In the genomic region with DNA sequence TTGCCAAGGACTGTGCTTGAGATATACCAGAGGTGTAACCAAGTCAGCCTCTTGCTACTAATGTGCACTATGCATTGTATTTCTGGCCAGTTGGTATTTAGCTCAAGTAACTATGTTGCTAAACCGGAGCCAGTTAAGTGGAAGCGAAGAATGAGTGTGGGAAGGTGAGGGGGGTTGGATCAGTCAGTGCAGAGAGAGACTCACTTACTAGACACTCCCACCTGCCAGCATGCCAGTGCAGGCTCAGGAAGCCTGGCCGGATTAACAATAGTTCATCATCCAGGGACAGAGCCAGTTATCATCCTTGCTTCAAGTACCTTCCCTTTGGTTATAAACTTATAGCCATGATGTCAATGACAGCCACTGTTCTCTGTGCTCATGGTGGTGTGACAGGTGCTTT, we compare ENCODE assay signal across 26 mouse cellular contexts. TPM values are rescaled to one million over a fixed set of nuclear protein-coding genes. Genes with fewer than 3 reads are reported as not detected.
DNase-seq lines count a peak whose midpoint lies in the region; ATAC-seq and TF ChIP-seq lines count a peak whose summit lies in the region.
"Had no signal": no experiment of that assay in that cellular context is flagged by ENCODE, and none has a peak within 500 bp of the region (broad histone marks: within the 10 kb centered on the region; RNA-seq: fewer than 3 reads in every experiment).

No protein-coding gene starts in this region.

- no peak overlapping the region for H3K27ac ChIP-seq in embryonic facial prominence, embryonic 14.5 days (replicated peaks; ENCODE audit: low read depth, low read length)
- no peak overlapping the region for H3K27ac ChIP-seq in embryonic facial prominence, embryonic 10.5 days (replicated peaks)
- H3K27ac ChIP-seq in intestine, embryonic 14.5 days (ENCODE audit: low read depth), result no peak overlapping the region
- H3K27ac ChIP-seq in intestine, postnatal 0 days (ENCODE audit: low read depth, low read length), result no peak overlapping the region
- H3K27ac ChIP-seq in heart, adult 2 months, result no peak overlapping the region
- H3K27ac ChIP-seq: embryonic facial prominence, embryonic 15.5 days; forebrain, embryonic 12.5 days; forebrain, embryonic 15.5 days; gastrocnemius, adult 2 months; heart, embryonic 15.5 days; hindbrain, embryonic 14.5 days; intestine, embryonic 15.5 days had no signal

- H3K9ac ChIP-seq in embryonic facial prominence, embryonic 14.5 days (ENCODE audit: low read depth, low read length), result no peak overlapping the region
- H3K9ac ChIP-seq in intestine, embryonic 14.5 days (ENCODE audit: low read length), result no peak overlapping the region
- H3K9ac ChIP-seq in intestine, postnatal 0 days (ENCODE audit: low read depth, low read length), result no peak overlapping the region
- no peak overlapping the region for H3K9ac ChIP-seq in heart, adult 2 months (ENCODE audit: low read depth, low read length)
- H3K9ac ChIP-seq: embryonic facial prominence, embryonic 15.5 days; forebrain, embryonic 12.5 days; forebrain, embryonic 15.5 days; heart, embryonic 12.5 days; heart, embryonic 15.5 days; hindbrain, embryonic 14.5 days; intestine, embryonic 15.5 days had no signal

- peak; percentile 58 for DNase-seq in embryonic facial prominence, embryonic 14.5 days (ENCODE audit: low spot score)
- no peak for DNase-seq in embryonic facial prominence, embryonic 10.5 days (ENCODE audit: low spot score)
- DNase-seq in intestine, embryonic 14.5 days (ENCODE audit: low spot score), result peak; percentile 47
- peak; percentile 31 for DNase-seq in testis, postnatal 14 days (ENCODE audit: low spot score)
- no peak for DNase-seq in testis, postnatal 10 days (ENCODE audit: low spot score)
- DNase-seq in heart, adult 2 months, result no peak
- DNase-seq: adrenal gland, postnatal 10 days; adrenal gland, postnatal 36 days; cerebellum, adult 11-12 months; cerebellum, adult 8-10 months; cerebellum, postnatal 10 days; cerebellum, postnatal 36 days; embryo, embryonic 11 days; gastrocnemius, adult 2 months; gastrocnemius, postnatal 14 days; heart, postnatal 10 days; heart, postnatal 36 days had no signal

- 0 out of 2 replicates have a peak, but pooled peaks cover 3% of the 10 kb centered on the region for H3K4me1 ChIP-seq in embryonic facial prominence, embryonic 14.5 days (ENCODE audit: control insufficient read depth, insufficient read depth, low read length)
- peaks cover 8% of the 10 kb centered on the region for H3K4me1 ChIP-seq in embryonic facial prominence, embryonic 10.5 days
- no peaks in the 10 kb centered on the region; the same call in 1 of the 2 replicates for H3K4me1 ChIP-seq in intestine, embryonic 14.5 days (replicated peaks; ENCODE audit: control insufficient read depth, insufficient read depth, low read length)
- H3K4me1 ChIP-seq in intestine, postnatal 0 days (replicated peaks; ENCODE audit: control insufficient read depth, insufficient read depth, low read length), result no peaks in the 10 kb centered on the region
- H3K4me1 ChIP-seq in heart, adult 2 months (ENCODE audit: control insufficient read depth, insufficient read depth, low read length), result no peaks in the 10 kb centered on the region
- H3K4me1 ChIP-seq: heart, embryonic 12.5 days; heart, embryonic 15.5 days had no signal

- intact Hi-C loops in heart, adult 2 months (cut with DNase I), result no loop called here

- H3K4me2 ChIP-seq in embryonic facial prominence, embryonic 14.5 days (ENCODE audit: low read depth, low read length), result no peak overlapping the region
- H3K4me2 ChIP-seq in intestine, embryonic 14.5 days (ENCODE audit: low read length), result no peak overlapping the region
- no peak overlapping the region for H3K4me2 ChIP-seq in intestine, postnatal 0 days (replicated peaks; ENCODE audit: low read depth)
- H3K4me2 ChIP-seq: embryonic facial prominence, embryonic 15.5 days; forebrain, embryonic 12.5 days; forebrain, embryonic 15.5 days; heart, embryonic 12.5 days; heart, embryonic 15.5 days; hindbrain, embryonic 14.5 days; intestine, embryonic 15.5 days had no signal

- 71% methylated on average over 3 of the region's 3 CpGs for WGBS in embryonic facial prominence, embryonic 14.5 days
- WGBS in embryonic facial prominence, embryonic 10.5 days, result 74% methylated on average over 3 of the region's 3 CpGs
- WGBS in intestine, embryonic 14.5 days, result 72% methylated on average over 3 of the region's 3 CpGs
- WGBS in intestine, postnatal 0 days, result 76% methylated on average over 3 of the region's 3 CpGs
- 72% methylated on average over 3 of the region's 3 CpGs for WGBS in heart, adult 2 months

- TF ChIP-seq POLR2A in heart, adult 2 months (IDR thresholded peaks at IDR 0.05; ENCODE audit: insufficient read depth, low read depth, low read length), result no peak

- no peaks in the 10 kb centered on the region for H3K36me3 ChIP-seq in embryonic facial prominence, embryonic 14.5 days (ENCODE audit: control insufficient read depth, insufficient read depth, low read length)
- H3K36me3 ChIP-seq in embryonic facial prominence, embryonic 10.5 days (replicated peaks), result no peaks in the 10 kb centered on the region
- H3K36me3 ChIP-seq in intestine, embryonic 14.5 days (ENCODE audit: control insufficient read depth, insufficient read depth, low read length), result no peaks in the 10 kb centered on the region
- no peaks in the 10 kb centered on the region for H3K36me3 ChIP-seq in intestine, postnatal 0 days (ENCODE audit: control insufficient read depth, insufficient read depth)
- no peaks in the 10 kb centered on the region for H3K36me3 ChIP-seq in heart, adult 2 months (ENCODE audit: control insufficient read depth, insufficient read depth, low read length)
- H3K36me3 ChIP-seq: embryonic facial prominence, embryonic 15.5 days; forebrain, embryonic 12.5 days; forebrain, embryonic 15.5 days; heart, embryonic 12.5 days; heart, embryonic 15.5 days; intestine, embryonic 15.5 days had no signal

- ATAC-seq in embryonic facial prominence, embryonic 14.5 days (ENCODE audit: low read depth), result peak; percentile 63; the same call in 1 of the 2 replicates
- no peak for ATAC-seq in intestine, embryonic 14.5 days (replicated peaks; ENCODE audit: low FRiP score, low TSS enrichment, low read depth)
- no peak for ATAC-seq in intestine, postnatal 0 days
- ATAC-seq: forebrain, embryonic 15.5 days; intestine, embryonic 15.5 days; Patski had no signal

- no peaks in the 10 kb centered on the region for H3K79me2 ChIP-seq in heart, adult 2 months (replicated peaks; ENCODE audit: control insufficient read depth, insufficient read depth, low read length)

- H3K27me3 ChIP-seq in embryonic facial prominence, embryonic 14.5 days (replicated peaks; ENCODE audit: control insufficient read depth, insufficient read depth, low read length), result no peaks in the 10 kb centered on the region
- H3K27me3 ChIP-seq in embryonic facial prominence, embryonic 10.5 days (replicated peaks; ENCODE audit: low read depth, poor library complexity, severe bottlenecking), result no peaks in the 10 kb centered on the region
- H3K27me3 ChIP-seq in intestine, embryonic 14.5 days (replicated peaks; ENCODE audit: control insufficient read depth, insufficient read depth, low read length), result no peaks in the 10 kb centered on the region
- no peaks in the 10 kb centered on the region for H3K27me3 ChIP-seq in intestine, postnatal 0 days (replicated peaks; ENCODE audit: control insufficient read depth, insufficient read depth, low read length)
- no peaks in the 10 kb centered on the region for H3K27me3 ChIP-seq in heart, adult 2 months (ENCODE audit: control insufficient read depth, insufficient read depth, low read length)
- H3K27me3 ChIP-seq: embryonic facial prominence, embryonic 15.5 days; forebrain, embryonic 12.5 days; forebrain, embryonic 15.5 days; intestine, embryonic 15.5 days; Patski had no signal

- TF ChIP-seq EP300 in heart, adult 2 months (IDR thresholded peaks at IDR 0.05; ENCODE audit: insufficient read depth, low read depth, low read length), result no peak

- no peak for TF ChIP-seq CTCF in intestine, postnatal 0 days (IDR thresholded peaks at IDR 0.05; ENCODE audit: low read depth)
- TF ChIP-seq CTCF in heart, adult 2 months (IDR thresholded peaks at IDR 0.05), result no peak

- H3K4me3 ChIP-seq in embryonic facial prominence, embryonic 14.5 days (ENCODE audit: low read depth, low read length), result no peak overlapping the region
- no peak overlapping the region for H3K4me3 ChIP-seq in embryonic facial prominence, embryonic 10.5 days
- H3K4me3 ChIP-seq in intestine, embryonic 14.5 days (ENCODE audit: low read depth, low read length), result no peak overlapping the region
- no peak overlapping the region for H3K4me3 ChIP-seq in intestine, postnatal 0 days (ENCODE audit: low read depth, low read length)
- H3K4me3 ChIP-seq in heart, adult 2 months, result no peak overlapping the region
- H3K4me3 ChIP-seq: embryonic facial prominence, embryonic 15.5 days; forebrain, embryonic 12.5 days; forebrain, embryonic 15.5 days; gastrocnemius, adult 2 months; heart, embryonic 12.5 days; heart, embryonic 15.5 days; intestine, embryonic 15.5 days had no signal

- H3K9me3 ChIP-seq in embryonic facial prominence, embryonic 14.5 days (ENCODE audit: control insufficient read depth, low read length), result no peaks in the 10 kb centered on the region
- H3K9me3 ChIP-seq in embryonic facial prominence, embryonic 10.5 days, result no peaks in the 10 kb centered on the region
- H3K9me3 ChIP-seq in intestine, embryonic 14.5 days (ENCODE audit: control insufficient read depth, low read length), result no peaks in the 10 kb centered on the region
- no peaks in the 10 kb centered on the region for H3K9me3 ChIP-seq in intestine, postnatal 0 days (ENCODE audit: control insufficient read depth)
- H3K9me3 ChIP-seq: embryonic facial prominence, embryonic 15.5 days; forebrain, embryonic 12.5 days; forebrain, embryonic 15.5 days; heart, embryonic 12.5 days; heart, embryonic 15.5 days; intestine, embryonic 15.5 days had no signal

RNA-seq across cellular contexts. Expression of gene Fjx1, which starts 16.3 kb away (rescaled TPM):
- polyA plus RNA-seq in embryonic facial prominence, embryonic 14.5 days (2014; fragmentation: Nextera tagmentation; extraction: Ambion mirVana), result 11.8 and 14.9 TPM in 2 replicates
- 9.9 and 10.4 TPM in 2 replicates for polyA plus RNA-seq in embryonic facial prominence, embryonic 10.5 days (2016; fragmentation: Nextera tagmentation; extraction: Ambion mirVana)
- 7.9 and 8.9 TPM in 2 replicates for polyA plus RNA-seq in intestine, embryonic 14.5 days (2014; fragmentation: Nextera tagmentation; extraction: Ambion mirVana)
- polyA plus RNA-seq in intestine, postnatal 0 days (2015; fragmentation: Nextera tagmentation; extraction: Ambion mirVana), result 3.8 TPM in 2 replicates
- under 1 TPM; 0.50 to 0.68 TPM for total RNA-seq in heart, adult 2 months (2021)
- polyA plus RNA-seq in heart, adult 2 months (2012; rRNA removed), result 0.57 and 0.59 TPM in 2 replicates

Comparison
In these comparisons a context has a peak if more than half of its experiments do, and no peak if none do; other contexts are left out.
1. DNase-seq: peak in embryonic facial prominence, embryonic 14.5 days (single experiment), intestine, embryonic 14.5 days (single experiment) and testis, postnatal 14 days (single experiment); none in embryonic facial prominence, embryonic 10.5 days (single experiment), testis, postnatal 10 days (single experiment) and heart, adult 2 months (0 of 2).